Mouse (Mus musculus): ENCODE measurements around the gene Upf1. TPM values are rescaled to one million over a fixed set of nuclear protein-coding genes. Genes with fewer than 3 reads are reported as not detected.

Gene Upf1
- polyA plus RNA-seq (2014; fragmentation: Nextera tagmentation; extraction: Ambion mirVana): 11.8 and 14.0 TPM in 2 replicates

DNA sequence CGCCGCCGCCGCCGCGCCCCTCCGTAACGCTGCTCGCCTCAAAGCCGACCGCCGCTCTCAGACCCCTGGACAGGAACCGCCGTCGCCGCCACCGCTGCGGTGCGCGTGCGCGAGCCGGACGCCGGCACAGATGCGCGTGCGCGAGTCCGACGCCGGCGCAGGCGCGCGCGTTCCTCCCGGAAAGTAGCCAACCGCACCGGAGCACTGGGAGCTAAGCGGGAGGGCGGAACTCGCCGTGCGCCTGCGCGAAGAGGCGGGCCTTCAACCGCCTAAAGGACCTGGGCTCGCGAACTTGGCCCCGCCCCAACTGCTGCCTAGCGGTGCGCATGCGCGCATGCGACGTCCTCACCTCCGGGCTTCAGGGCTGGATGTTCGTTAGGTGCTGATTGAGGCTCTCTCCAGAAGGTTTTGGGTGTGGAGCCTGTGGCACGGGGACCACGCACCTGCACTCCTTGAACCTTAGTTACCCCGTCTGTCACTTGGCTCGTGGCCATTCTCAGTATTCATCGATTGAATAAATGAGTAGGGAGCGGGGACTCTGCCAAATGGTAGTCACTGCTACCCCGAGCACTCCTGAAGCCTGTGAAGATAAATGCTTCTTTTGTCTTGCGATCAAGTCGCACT lies at the start of gene Upf1:
Gene Upf1 (minus strand): TSS at position 85 of the 624 bp plus-strand sequence.
- Histone ChIP-seq H3K4me3 (ENCODE audit: low read depth, low read length) (peak within 1 kb of the TSS; percentile 100), H3K9ac (ENCODE audit: low read length) (peak within 1 kb of the TSS; percentile 97), H3K9me3 (replicated peaks; ENCODE audit: control insufficient read depth, low read length) (no peaks in the 10 kb centered on the region), H3K4me1 (ENCODE audit: control insufficient read depth, insufficient read depth, low read length) (peaks cover 25% of the 10 kb centered on the region), H3K4me2 (ENCODE audit: low read length) (peak within 1 kb of the TSS; percentile 99), H3K27me3 (replicated peaks; ENCODE audit: control insufficient read depth, insufficient read depth, low read length) (no peaks in the 10 kb centered on the region), H3K36me3 (ENCODE audit: control insufficient read depth, insufficient read depth, low read length) (peaks cover 21% of the 10 kb centered on the region), H3K27ac (ENCODE audit: low read depth, low read length) (peak within 1 kb of the TSS; percentile 82)
- peak; percentile 99 for DNase-seq (ENCODE audit: low spot score)
- WGBS: under 1% methylated on average over 51 of the region's 69 CpGs
- ATAC-seq: peak; percentile 91

DNA sequence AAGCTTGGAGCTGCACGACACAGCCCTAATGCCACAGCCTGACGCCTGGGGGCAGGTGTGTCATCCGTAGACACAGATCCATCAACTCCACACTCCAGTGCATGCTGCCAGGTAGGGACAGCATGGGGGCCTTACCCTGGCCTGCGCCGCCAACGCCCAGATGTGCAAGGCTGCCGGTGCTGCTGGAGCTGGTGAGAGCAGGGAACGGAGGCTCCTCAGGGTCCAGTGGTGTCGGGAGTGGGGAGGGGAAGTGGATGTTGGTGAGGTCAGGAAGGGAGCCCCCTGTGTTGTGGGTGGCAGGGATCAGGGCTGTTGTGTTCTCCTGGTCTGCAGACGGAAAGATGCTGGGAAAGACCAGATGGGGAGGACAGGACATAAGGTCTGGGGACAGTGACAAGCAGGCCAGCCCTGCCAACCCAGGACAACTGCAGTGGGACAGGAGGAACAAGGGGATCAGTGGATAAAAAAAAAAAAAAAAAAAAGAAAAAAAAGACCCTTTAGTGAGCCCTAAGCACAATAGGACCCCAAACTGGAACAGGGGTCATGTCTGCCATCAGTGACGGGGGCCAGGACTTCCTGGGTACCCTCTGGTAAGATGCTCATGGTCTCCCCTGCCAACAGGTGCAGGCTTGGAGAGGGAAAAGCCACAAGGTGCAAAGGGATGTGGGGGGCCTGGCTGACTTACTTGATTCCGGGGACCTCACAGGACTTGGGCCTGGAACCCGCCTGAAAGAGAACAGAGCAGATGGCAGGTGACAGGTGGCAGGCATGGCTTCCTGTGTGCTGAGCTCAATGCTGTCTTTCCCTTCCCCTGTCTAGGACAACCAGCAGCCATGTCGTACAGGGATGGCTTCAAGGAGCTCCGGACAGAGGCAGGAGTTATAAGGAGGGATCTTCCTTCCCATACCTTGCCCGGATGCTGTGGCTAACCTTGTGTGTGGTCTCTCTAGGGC lies 44.8 kb upstream of the Upf1 start:
- Histone ChIP-seq H3K4me3 (ENCODE audit: low read depth, low read length) (no peak overlapping the region), H3K4me1 (ENCODE audit: control insufficient read depth, insufficient read depth, low read length) (no peaks in the 10 kb centered on the region), H3K4me2 (ENCODE audit: low read length) (no peak overlapping the region), H3K9me3 (replicated peaks; ENCODE audit: control insufficient read depth, low read length) (no peaks in the 10 kb centered on the region), H3K9ac (ENCODE audit: low read length) (no peak overlapping the region), H3K27me3 (replicated peaks; ENCODE audit: control insufficient read depth, insufficient read depth, low read length) (no peaks in the 10 kb centered on the region), H3K27ac (ENCODE audit: low read depth, low read length) (no peak overlapping the region), H3K36me3 (ENCODE audit: control insufficient read depth, insufficient read depth, low read length) (peaks cover 5% of the 10 kb centered on the region)
- WGBS: 87% methylated on average over 16 of the region's 16 CpGs
- DNase-seq (ENCODE audit: low spot score): no peak
- ATAC-seq: no peak

- no peak overlapping the region for H3K9ac ChIP-seq (ENCODE audit: low read length)
- no peak for ATAC-seq
- H3K9me3 ChIP-seq (replicated peaks; ENCODE audit: control insufficient read depth, low read length): no peaks in the 10 kb centered on the region
- H3K4me1 ChIP-seq (ENCODE audit: control insufficient read depth, insufficient read depth, low read length): no peaks in the 10 kb centered on the region
- no peaks in the 10 kb centered on the region for H3K27me3 ChIP-seq (replicated peaks; ENCODE audit: control insufficient read depth, insufficient read depth, low read length)
- H3K4me3 ChIP-seq (ENCODE audit: low read depth, low read length): no peak overlapping the region
- peaks cover 16% of the 10 kb centered on the region for H3K36me3 ChIP-seq (ENCODE audit: control insufficient read depth, insufficient read depth, low read length)
- no peak overlapping the region for H3K27ac ChIP-seq (ENCODE audit: low read depth, low read length)
- WGBS: 80% methylated on average over 5 of the region's 5 CpGs
- H3K4me2 ChIP-seq (ENCODE audit: low read length): no peak overlapping the region
- no peak for DNase-seq (ENCODE audit: low spot score)
Measured at GRCm38 (mm10) chr8:70396184-70396583, 43.1 kb upstream of the Upf1 start.

- no peak overlapping the region for H3K4me3 ChIP-seq (ENCODE audit: low read depth, low read length)
- H3K36me3 ChIP-seq (ENCODE audit: control insufficient read depth, insufficient read depth, low read length): peaks cover 20% of the 10 kb centered on the region
- H3K27me3 ChIP-seq (replicated peaks; ENCODE audit: control insufficient read depth, insufficient read depth, low read length): no peaks in the 10 kb centered on the region
- H3K9ac ChIP-seq (ENCODE audit: low read length): no peak overlapping the region
- H3K4me1 ChIP-seq (ENCODE audit: control insufficient read depth, insufficient read depth, low read length): no peaks in the 10 kb centered on the region
- 70% methylated on average over 5 of the region's 5 CpGs for WGBS
- ATAC-seq: no peak
- H3K4me2 ChIP-seq (ENCODE audit: low read length): no peak overlapping the region
- no peak overlapping the region for H3K27ac ChIP-seq (ENCODE audit: low read depth, low read length)
- H3K9me3 ChIP-seq (replicated peaks; ENCODE audit: control insufficient read depth, low read length): no peaks in the 10 kb centered on the region
- no peak for DNase-seq (ENCODE audit: low spot score)
Measured at GRCm38 (mm10) chr8:70395649-70396048, 42.6 kb upstream of the Upf1 start.

DNA sequence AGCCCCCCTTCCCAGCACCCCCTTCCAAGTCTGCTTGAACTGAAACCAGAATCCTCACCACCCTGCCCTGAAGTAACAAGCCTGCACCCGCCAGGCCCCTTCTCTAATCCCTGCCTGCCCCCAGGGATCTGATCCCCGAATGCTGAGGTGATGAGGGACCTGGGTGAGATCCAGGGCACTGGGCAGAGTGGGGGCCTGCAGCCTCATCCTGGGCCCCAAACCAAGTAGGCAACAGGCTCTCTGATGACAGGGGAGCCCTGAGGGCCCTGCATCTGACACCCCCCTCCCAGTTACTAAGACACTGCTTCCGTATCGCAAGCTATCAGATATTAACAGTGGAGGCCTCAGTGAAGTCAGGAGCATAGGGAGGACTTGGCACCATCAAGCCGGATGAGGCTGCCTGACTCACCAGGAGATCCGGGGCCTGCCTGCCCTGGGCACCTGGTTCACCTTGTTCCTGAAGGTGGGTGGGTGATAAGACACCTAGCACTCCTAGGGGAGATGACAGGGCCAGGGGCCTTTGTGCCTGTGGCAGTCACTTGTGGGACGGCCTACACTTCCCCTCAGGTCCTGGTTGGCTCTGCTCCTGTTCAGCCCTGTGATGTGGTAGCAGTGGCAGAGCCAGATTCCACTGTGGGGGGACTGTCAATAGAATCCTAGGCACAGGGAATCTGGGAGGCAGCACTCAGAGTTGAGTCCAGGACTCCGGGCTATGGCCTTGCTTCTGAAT lies 41.4 kb upstream of the Upf1 start:
- Histone ChIP-seq H3K4me2 (ENCODE audit: low read length) (no peak overlapping the region), H3K36me3 (ENCODE audit: control insufficient read depth, insufficient read depth, low read length) (peaks cover 16% of the 10 kb centered on the region), H3K9me3 (replicated peaks; ENCODE audit: control insufficient read depth, low read length) (no peaks in the 10 kb centered on the region), H3K4me3 (ENCODE audit: low read depth, low read length) (no peak overlapping the region), H3K27ac (ENCODE audit: low read depth, low read length) (no peak overlapping the region), H3K9ac (ENCODE audit: low read length) (no peak overlapping the region), H3K4me1 (ENCODE audit: control insufficient read depth, insufficient read depth, low read length) (no peaks in the 10 kb centered on the region), H3K27me3 (replicated peaks; ENCODE audit: control insufficient read depth, insufficient read depth, low read length) (no peaks in the 10 kb centered on the region)
- ATAC-seq: no peak
- 85% methylated on average over 8 of the region's 8 CpGs for WGBS
- DNase-seq (ENCODE audit: low spot score): no peak

- H3K4me3 ChIP-seq (ENCODE audit: low read depth, low read length): no peak overlapping the region
- H3K9ac ChIP-seq (ENCODE audit: low read length): no peak overlapping the region
- H3K9me3 ChIP-seq (replicated peaks; ENCODE audit: control insufficient read depth, low read length): no peaks in the 10 kb centered on the region
- WGBS: 76% methylated on average over 5 of the region's 5 CpGs
- no peak for ATAC-seq
- no peak for DNase-seq (ENCODE audit: low spot score)
- H3K27ac ChIP-seq (ENCODE audit: low read depth, low read length): no peak overlapping the region
- no peaks in the 10 kb centered on the region for H3K4me1 ChIP-seq (ENCODE audit: control insufficient read depth, insufficient read depth, low read length)
- H3K36me3 ChIP-seq (ENCODE audit: control insufficient read depth, insufficient read depth, low read length): peaks cover 16% of the 10 kb centered on the region
- H3K4me2 ChIP-seq (ENCODE audit: low read length): no peak overlapping the region
- H3K27me3 ChIP-seq (replicated peaks; ENCODE audit: control insufficient read depth, insufficient read depth, low read length): no peaks in the 10 kb centered on the region
Measured at GRCm38 (mm10) chr8:70393087-70393486, 40.0 kb upstream of the Upf1 start.

DNA sequence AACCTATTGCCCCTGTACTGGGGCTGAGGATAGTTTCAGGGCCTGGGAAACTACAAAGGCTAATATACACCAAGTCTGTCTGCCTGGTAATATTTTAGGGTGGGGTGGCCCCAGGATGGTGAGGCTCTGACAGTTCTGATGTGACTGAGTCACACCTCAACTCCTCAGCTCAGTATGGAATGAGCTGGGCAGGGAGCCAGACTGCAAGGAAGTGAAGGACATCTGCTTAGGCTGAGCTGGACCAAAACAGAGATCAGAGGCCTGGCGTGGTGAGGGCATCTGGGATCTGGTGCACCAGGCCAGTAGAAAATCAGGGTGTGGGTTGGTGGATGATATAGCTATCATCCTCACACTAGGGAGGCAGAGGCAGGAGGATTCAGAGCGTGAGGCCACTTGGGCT lies 36.6 kb upstream of the Upf1 start:
- no peak overlapping the region for H3K4me2 ChIP-seq (ENCODE audit: low read length)
- no peaks in the 10 kb centered on the region for H3K9me3 ChIP-seq (replicated peaks; ENCODE audit: control insufficient read depth, low read length)
- no peak overlapping the region for H3K9ac ChIP-seq (ENCODE audit: low read length)
- H3K4me1 ChIP-seq (ENCODE audit: control insufficient read depth, insufficient read depth, low read length): no peaks in the 10 kb centered on the region
- 0 out of 2 replicates have a peak overlapping the region, but pooled peaks have one; percentile 2 for H3K27ac ChIP-seq (ENCODE audit: low read depth, low read length)
- peaks cover 43% of the 10 kb centered on the region for H3K36me3 ChIP-seq (ENCODE audit: control insufficient read depth, insufficient read depth, low read length)
- no peaks in the 10 kb centered on the region for H3K27me3 ChIP-seq (replicated peaks; ENCODE audit: control insufficient read depth, insufficient read depth, low read length)
- ATAC-seq: no peak
- DNase-seq (ENCODE audit: low spot score): no peak
- no peak overlapping the region for H3K4me3 ChIP-seq (ENCODE audit: low read depth, low read length)
- WGBS: 92% methylated on average over 2 of the region's 2 CpGs

- peak; percentile 56; the same call in 1 of the 2 replicates for ATAC-seq
- Histone ChIP-seq H3K36me3 (ENCODE audit: control insufficient read depth, insufficient read depth, low read length) (peaks cover 28% of the 10 kb centered on the region), H3K9ac (ENCODE audit: low read length) (no peak overlapping the region), H3K9me3 (replicated peaks; ENCODE audit: control insufficient read depth, low read length) (no peaks in the 10 kb centered on the region), H3K27me3 (replicated peaks; ENCODE audit: control insufficient read depth, insufficient read depth, low read length) (peaks cover 4% of the 10 kb centered on the region), H3K4me1 (ENCODE audit: control insufficient read depth, insufficient read depth, low read length) (no peaks in the 10 kb centered on the region), H3K4me2 (ENCODE audit: low read length) (no peak overlapping the region), H3K27ac (ENCODE audit: low read depth, low read length) (no peak overlapping the region), H3K4me3 (ENCODE audit: low read depth, low read length) (no peak overlapping the region)
- 54% methylated on average over 3 of the region's 3 CpGs for WGBS
- DNase-seq (ENCODE audit: low spot score): peak; percentile 69
Measured at GRCm38 (mm10) chr8:70383287-70383686, 30.2 kb upstream of the Upf1 start.

Measured in forebrain, embryonic 14.5 days (tissue).